Mouse (Mus musculus): ENCODE results near the gene Tbx22.

Tbx22 gene

GRCm38 (mm10) chrX:107667664-107668063 is at the start of gene Tbx22:
TSS of gene Tbx22 (plus strand) at chrX:107667964.
- in situ Hi-C loops (cut with MboI, MseI): no loop called here

GRCm38 (mm10) chrX:107668677-107669076 is 913 bp downstream of the Tbx22 start:
- in situ Hi-C loops (cut with MboI, MseI): no loop called here

GRCm38 (mm10) chrX:107679203-107679602 is 11.4 kb downstream of the Tbx22 start:
- in situ Hi-C loops (cut with MboI, MseI): no loop called here

- in situ Hi-C loops (cut with MboI, MseI): no loop called here
These were observed 40.8 kb downstream of the Tbx22 start for GRCm38 (mm10) chrX:107708584-107708983.

- in situ Hi-C loops (cut with MboI, MseI): no loop called here
These were observed 55.8 kb downstream of the Tbx22 start for GRCm38 (mm10) chrX:107723541-107723940.

Data from T-helper 17 cell (primary cell).